Mouse (Mus musculus) olfactory bulb, adult 2 months (tissue): ENCODE measurements around the gene Agr3. TPM values are rescaled to one million over a fixed set of nuclear protein-coding genes. Genes with fewer than 3 reads are reported as not detected.

Experiments
- H3K27ac ChIP-seq: fragments of 200-500 bp; 2 replicates; pipeline ENCODE4 v1.5.1; 2012; ENCODE audit warnings: low read depth, low read length; ENCODE audit not compliant: insufficient read depth
- H3K4me1 ChIP-seq: fragments of 200-500 bp; 2 replicates; pipeline ENCODE4 v1.6.1; 2012; ENCODE audit warnings: low read length; ENCODE audit not compliant: control insufficient read depth, insufficient read depth
- H3K4me3 ChIP-seq: fragments of 200-500 bp; 2 replicates; pipeline ENCODE4 v1.5.1; 2012; ENCODE audit warnings: mild to moderate bottlenecking, low read depth, low read length, moderate library complexity; ENCODE audit not compliant: insufficient read depth
- CTCF ChIP-seq: fragments of 200-500 bp; IDR thresholded peaks from 2 replicates; pipeline ENCODE4 v1.5.1; 2012; ENCODE audit warnings: low read depth, mild to moderate bottlenecking, low read length, moderate library complexity; ENCODE audit not compliant: insufficient read depth
- POLR2A ChIP-seq: fragments of 200-500 bp; IDR thresholded peaks from 2 replicates; pipeline ENCODE4 v1.6.1; 2012; ENCODE audit warnings: mild to moderate bottlenecking, low read depth, low read length, moderate library complexity; ENCODE audit not compliant: insufficient read depth
- whole genome bisulfite sequencing: fragments of 180-500 bp; shearing (Covaris S2); methylation state at CpG from one replicate; pipeline ENCODE4 v1.1.7; 2018; 5-methylcytosine and 5-hydroxymethylcytosine counted together
- polyA plus RNA-seq: library from polyadenylated mRNA; stranded (reverse); fragments of >200 nt; gene quantifications from 2 replicates; pipeline ENCODE4 v1.2.4, GENCODE M21; 2012; ENCODE audit warnings: low replicate concordance; ENCODE audit not compliant: missing spikeins, insufficient read depth, insufficient read length

The Agr3 gene
- polyA plus RNA-seq, 1 experiment, result not detected

- WGBS, result 39% methylated on average over 1 of the region's 1 CpGs
- Histone ChIP-seq H3K27ac (no peak overlapping the region), H3K4me1 (no peaks in the 10 kb centered on the region), H3K4me3 (no peak overlapping the region)
- TF ChIP-seq CTCF (no peak), POLR2A (no peak)
Measured at GRCm38 (mm10) chr12:35916467-35916866, 9.0 kb upstream of the Agr3 start.

- Histone ChIP-seq H3K4me3 (no peak overlapping the region), H3K4me1 (no peaks in the 10 kb centered on the region), H3K27ac (no peak overlapping the region)
- WGBS, result 43% methylated on average over 1 of the region's 1 CpGs
- no peak for TF ChIP-seq CTCF
- TF ChIP-seq POLR2A, result no peak
Measured at GRCm38 (mm10) chr12:35918031-35918430, 7.4 kb upstream of the Agr3 start.

GRCm38 (mm10) chr12:35927804-35928203, 2.4 kb downstream of the Agr3 start:
- 82% methylated on average over 2 of the region's 2 CpGs for whole genome bisulfite sequencing
- no peak overlapping the region for H3K4me3 ChIP-seq
- no peaks in the 10 kb centered on the region for H3K4me1 ChIP-seq
- TF ChIP-seq POLR2A (no peak), CTCF (no peak)
- no peak overlapping the region for H3K27ac ChIP-seq

- no peaks in the 10 kb centered on the region for H3K4me1 ChIP-seq
- TF ChIP-seq CTCF (no peak), POLR2A (no peak)
- no peak overlapping the region for H3K27ac ChIP-seq
- H3K4me3 ChIP-seq, result no peak overlapping the region
Measured at GRCm38 (mm10) chr12:35932816-35933215, 7.4 kb downstream of the Agr3 start.

GRCm38 (mm10) chr12:35951757-35952156, 26.3 kb downstream of the Agr3 start:
- TF ChIP-seq CTCF, result no peak
- no peak for TF ChIP-seq POLR2A
- no peaks in the 10 kb centered on the region for H3K4me1 ChIP-seq
- no peak overlapping the region for H3K4me3 ChIP-seq
- no peak overlapping the region for H3K27ac ChIP-seq
- WGBS, result 72% methylated on average over 1 of the region's 1 CpGs

GRCm38 (mm10) chr12:35957235-35957634, 31.8 kb downstream of the Agr3 start:
- no peak overlapping the region for H3K4me3 ChIP-seq
- TF ChIP-seq CTCF (no peak), POLR2A (no peak)
- H3K4me1 ChIP-seq, result no peaks in the 10 kb centered on the region
- 72% methylated on average over 2 of the region's 2 CpGs for WGBS
- no peak overlapping the region for H3K27ac ChIP-seq

- 73% methylated on average over 7 of the region's 7 CpGs for WGBS
Measured at GRCm38 (mm10) chr12:35966098-35966767, 40.8 kb downstream of the Agr3 start.

GRCm38 (mm10) chr12:35966768-35967141, 41.3 kb downstream of the Agr3 start:
- Histone ChIP-seq H3K4me3 (no peak overlapping the region), H3K27ac (no peak overlapping the region), H3K4me1 (no peaks in the 10 kb centered on the region)
- no peak for TF ChIP-seq CTCF
- TF ChIP-seq POLR2A, result no peak
- WGBS, result 76% methylated on average over 7 of the region's 7 CpGs

More at GRCm38 (mm10) chr12:35966098-35966767, 40.8 kb downstream of the Agr3 start:
- H3K4me1 ChIP-seq, result no peaks in the 10 kb centered on the region
- H3K4me3 ChIP-seq, result no peak overlapping the region
- TF ChIP-seq CTCF, result no peak
- no peak for TF ChIP-seq POLR2A
- H3K27ac ChIP-seq, result no peak overlapping the region

GRCm38 (mm10) chr12:35975898-35976297, 50.5 kb downstream of the Agr3 start:
- no peak for TF ChIP-seq POLR2A
- no peak for TF ChIP-seq CTCF
- WGBS, result 88% methylated on average over 3 of the region's 3 CpGs
- H3K4me1 ChIP-seq, result no peaks in the 10 kb centered on the region
- H3K27ac ChIP-seq, result no peak overlapping the region
- H3K4me3 ChIP-seq, result no peak overlapping the region

GRCm38 (mm10) chr12:35977633-35978246, 52.3 kb downstream of the Agr3 start:
- TF ChIP-seq CTCF (no peak), POLR2A (no peak)
- Histone ChIP-seq H3K4me1 (peaks cover 2% of the 10 kb centered on the region; the same call in 1 of the 2 replicates), H3K4me3 (no peak overlapping the region), H3K27ac (no peak overlapping the region)
- 47% methylated on average over 6 of the region's 6 CpGs for WGBS
